Mouse (Mus musculus) monocyte, adult 5-6 weeks (primary cell): ENCODE results near the gene Ano5. TPM values are rescaled to one million over a fixed set of nuclear protein-coding genes. Genes with fewer than 3 reads are reported as not detected.

Experiments
- ATAC-seq: fragments of 153-309, 156-312 bp; replicated peaks from 2 replicates; pipeline ENCODE4 v1.8.0; 2017; ENCODE audit warnings: mild to moderate bottlenecking; ENCODE audit not compliant: low TSS enrichment, insufficient number of reproducible peaks, severe bottlenecking, poor library complexity, low FRiP score
- total RNA-seq: library from RNA; stranded (forward); fragments of 200-1000, 200-491, 200-594 nt; gene quantifications from 3 replicates; pipeline ENCODE4 v1.2.3, GENCODE M21; 2017

The Ano5 gene
- total RNA-seq, 1 experiment from 2014 or later: not detected

DNA sequence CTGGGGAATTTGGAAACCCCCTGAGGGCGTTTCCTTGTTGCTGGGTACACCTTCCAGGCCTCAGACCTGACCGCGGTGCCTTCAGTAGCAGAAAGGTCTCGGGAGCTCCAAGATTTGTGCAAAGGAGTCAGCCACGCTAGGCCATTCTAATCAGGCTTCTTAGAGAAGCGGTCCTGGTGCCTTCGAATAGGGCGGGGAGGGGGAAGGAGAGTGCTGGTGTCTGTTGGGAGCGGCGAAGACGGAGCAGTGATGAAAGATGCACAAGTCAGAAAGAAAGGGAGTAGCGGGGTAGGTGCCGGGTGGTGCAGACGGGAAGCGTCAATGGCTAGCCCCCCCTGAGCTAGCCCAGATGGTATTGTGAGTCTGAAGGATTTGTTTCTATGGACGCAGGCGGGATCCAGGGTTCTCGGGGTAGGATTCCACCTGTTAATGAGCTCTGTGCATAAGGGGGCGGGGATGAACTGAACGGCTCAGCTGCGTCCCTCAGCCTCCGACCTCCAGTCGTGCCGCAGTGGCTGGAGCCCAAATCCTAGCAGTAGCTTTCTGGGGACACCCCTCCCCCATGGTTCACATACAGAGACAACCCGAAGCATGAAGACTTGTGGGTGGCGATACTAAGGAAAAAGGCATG, 116.3 kb downstream of the Ano5 start:
- no peak for ATAC-seq

DNA sequence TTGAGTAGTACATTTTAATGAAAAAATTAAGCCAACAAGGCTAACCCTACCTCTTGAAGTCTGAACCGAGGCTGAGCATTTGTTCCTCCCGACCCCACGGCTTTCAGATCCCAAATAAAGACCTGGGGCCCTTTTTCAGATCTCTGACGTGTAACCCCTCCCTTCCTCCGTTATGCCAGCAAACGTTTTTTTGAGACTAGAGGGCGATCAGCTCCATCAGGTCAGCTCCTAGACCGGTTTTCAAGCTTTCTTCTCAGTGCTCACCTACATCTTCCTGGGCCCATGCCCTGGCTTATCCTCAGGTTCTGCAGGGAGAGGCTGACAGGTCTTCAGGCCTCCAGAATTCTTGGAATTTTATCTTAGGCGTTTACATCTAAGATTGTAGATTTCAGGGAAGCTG, 116.8 kb downstream of the Ano5 start:
- ATAC-seq: no peak

DNA sequence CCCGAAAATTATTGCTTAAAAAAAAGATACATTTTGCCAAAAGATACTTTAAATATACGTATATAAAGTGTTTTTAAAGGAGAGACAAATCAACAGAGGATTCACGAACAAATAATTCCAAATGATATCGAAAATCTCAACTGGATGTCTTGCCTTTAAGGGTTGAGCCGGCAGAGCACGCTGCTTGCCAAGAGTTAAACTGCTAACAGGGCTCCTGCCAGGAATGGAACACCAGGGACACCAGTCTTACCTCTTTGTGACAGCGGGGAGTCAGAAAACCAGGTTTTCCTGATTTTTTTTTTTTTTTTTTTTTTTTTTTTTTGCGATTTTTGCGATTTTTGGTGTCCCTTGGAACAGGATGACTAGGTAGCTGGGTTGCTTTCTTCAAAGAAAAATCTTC, 117.5 kb downstream of the Ano5 start:
- no peak for ATAC-seq

DNA sequence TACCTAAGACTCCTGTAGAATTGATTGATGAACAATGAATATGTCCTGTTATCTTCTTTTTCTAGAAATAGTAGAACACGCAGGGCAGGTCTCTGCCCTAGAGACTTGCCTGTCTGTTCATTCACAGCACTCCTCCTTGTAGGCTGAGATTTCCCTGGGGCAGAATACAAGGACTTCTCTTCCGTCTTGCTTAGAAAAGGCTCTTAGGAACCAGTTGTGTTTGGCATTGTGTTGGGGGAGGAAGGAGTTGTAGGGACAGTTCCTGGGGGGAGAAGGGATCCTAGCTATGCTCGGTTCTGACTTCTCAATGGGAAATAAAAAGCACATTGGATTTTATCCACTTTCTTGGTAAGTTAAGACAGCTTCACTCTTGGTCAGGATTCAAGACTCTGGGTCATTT, 118.4 kb downstream of the Ano5 start:
- ATAC-seq: no peak

GRCm38 (mm10) chr7:51631171-51631570, 120.3 kb downstream of the Ano5 start:
- ATAC-seq: no peak

DNA sequence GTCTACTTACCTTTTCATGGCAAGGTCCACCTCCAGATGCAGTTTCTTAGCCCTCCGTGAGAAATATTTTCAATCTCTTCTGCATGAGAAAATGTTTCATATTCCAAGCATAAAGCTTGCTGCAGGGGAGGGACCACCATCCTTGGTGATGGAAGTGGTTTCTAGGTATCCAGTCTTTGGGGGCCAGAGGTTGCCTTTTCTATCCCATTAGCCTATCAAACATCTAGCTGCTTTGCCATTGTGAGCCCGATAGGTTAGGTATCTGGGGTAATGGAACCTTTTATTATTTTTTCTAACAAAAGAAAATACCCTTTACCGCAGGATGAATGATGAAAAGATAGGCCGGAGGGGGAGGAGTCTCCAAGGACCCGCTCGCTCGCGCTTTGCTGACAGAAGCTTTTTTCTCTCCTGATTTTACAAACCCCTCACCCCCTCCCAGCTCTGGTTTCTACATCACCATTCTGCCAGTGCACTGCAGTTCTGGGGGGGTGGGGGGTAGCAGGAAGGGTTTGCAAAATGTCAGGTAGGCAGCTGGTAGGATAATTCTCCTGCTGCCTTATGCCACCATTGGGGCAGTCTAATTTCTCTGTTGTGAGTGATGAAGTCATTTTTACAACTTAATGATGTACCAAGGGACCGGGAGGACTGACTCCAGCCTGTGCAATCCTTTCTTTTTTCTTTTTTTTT, 121.9 kb downstream of the Ano5 start:
- ATAC-seq: no peak

GRCm38 (mm10) chr7:51633230-51633844, 122.5 kb downstream of the Ano5 start:
- ATAC-seq: no peak

Other genes with a start within 250 kb of the Ano5 start
- gene Slc17a6, start 111.0 kb downstream of the Ano5 start, total RNA-seq: not detected in 3 replicates